Mouse (Mus musculus) cerebellum, adult 2 months (tissue): Measurements from ENCODE around the gene Rtraf. TPM values are rescaled to one million over a fixed set of nuclear protein-coding genes. Genes with fewer than 3 reads are reported as not detected.
"Not testable (repeated sequence)": the region's sequence is repeated elsewhere in the genome, so short reads cannot be mapped to it uniquely, and the experiment has no call there.

ENCODE experiments used
- DNase-seq, 2 experiments: peaks; one replicate each; pipeline ENCODE4 v3.0.0; 2021
- H3K27ac ChIP-seq: fragments of 200-500 bp; 2 replicates; pipeline ENCODE4 v1.5.1; 2012; ENCODE audit warnings: low read length, control low read depth, inconsistent platforms; ENCODE audit not compliant: insufficient read depth
- H3K27me3 ChIP-seq: fragments of 200-500 bp; 2 replicates; pipeline ENCODE4 v1.6.1; 2012; ENCODE audit warnings: inconsistent platforms, mild to moderate bottlenecking, low read length, moderate library complexity; ENCODE audit not compliant: control insufficient read depth, insufficient read depth
- H3K4me1 ChIP-seq: fragments of 200-500 bp; 2 replicates; pipeline ENCODE4 v1.6.1; 2011; ENCODE audit warnings: low read length; ENCODE audit not compliant: control insufficient read depth, insufficient read depth
- H3K4me3 ChIP-seq: fragments of 200-500 bp; replicated peaks from 2 replicates; pipeline ENCODE3; 2011; ENCODE audit warnings: mild to moderate bottlenecking, low read depth, low read length, control low read depth; ENCODE audit not compliant: insufficient read depth
- CTCF ChIP-seq: fragments of 200-500 bp; IDR thresholded peaks from 2 replicates; pipeline ENCODE4 v1.5.1; 2011; ENCODE audit warnings: low read depth, mild to moderate bottlenecking, control low read depth, low read length, moderate library complexity, borderline replicate concordance; ENCODE audit not compliant: insufficient read depth
- POLR2A ChIP-seq: fragments of 200-500 bp; IDR thresholded peaks from 2 replicates; pipeline ENCODE4 v1.6.1; 2011; ENCODE audit warnings: low read length, control low read depth, borderline replicate concordance; ENCODE audit not compliant: insufficient read depth
- WGBS: fragments of 180-500 bp; shearing (Covaris S2); methylation state at CpG from one replicate; pipeline ENCODE4 v1.1.7; 2018; 5-methylcytosine and 5-hydroxymethylcytosine counted together
- polyA plus RNA-seq: library from polyadenylated mRNA; depleted of rRNA; stranded (reverse); fragments of >200 nt; gene quantifications from 2 replicates; pipeline ENCODE4 v1.2.3, GENCODE M21; 2012; rRNA removed

Rtraf gene
- polyA plus RNA-seq: 78.5 and 80.7 TPM in 2 replicates

- WGBS: under 1% methylated on average over 80 of the region's 80 CpGs
- DNase-seq: peak; percentile 93
- no peak for TF ChIP-seq CTCF
- TF ChIP-seq POLR2A: peak; percentile 77
- Histone ChIP-seq H3K27ac (no peak within 1 kb of the TSS), H3K4me1 (no peaks in the 10 kb centered on the region), H3K4me3 (peak within 1 kb of the TSS; percentile 65), H3K27me3 (no peaks in the 10 kb centered on the region)
Measured at GRCm38 (mm10) chr14:19823321-19824142, at the start of gene Rtraf. TSS of gene Rtraf (minus strand) at chr14:19823824.

GRCm38 (mm10) chr14:19867286-19867935, 43.8 kb upstream of the Rtraf start:
- Histone ChIP-seq H3K27ac (no peak overlapping the region), H3K4me3 (no peak overlapping the region), H3K4me1 (peaks cover 2% of the 10 kb centered on the region; the same call in 1 of the 2 replicates), H3K27me3 (no peaks in the 10 kb centered on the region)
- WGBS: 88% methylated on average over 5 of the region's 5 CpGs
- no peak for DNase-seq
- TF ChIP-seq CTCF (no peak), POLR2A (no peak)

GRCm38 (mm10) chr14:19865121-19865520, 41.5 kb upstream of the Rtraf start:
- DNase-seq, H3K4me3 ChIP-seq, H3K27me3 ChIP-seq, H3K4me1 ChIP-seq, H3K27ac ChIP-seq: not testable (repeated sequence)
- WGBS: 88% methylated on average over 9 of the region's 9 CpGs

- 89% methylated on average over 8 of the region's 8 CpGs for WGBS
Measured at GRCm38 (mm10) chr14:19861311-19862080, 37.9 kb upstream of the Rtraf start.

GRCm38 (mm10) chr14:19860281-19860680, 36.7 kb upstream of the Rtraf start:
- H3K4me1 ChIP-seq: no peaks in the 10 kb centered on the region
- no peaks in the 10 kb centered on the region for H3K27me3 ChIP-seq
- DNase-seq: no peak
- no peak for TF ChIP-seq CTCF
- TF ChIP-seq POLR2A: no peak
- H3K27ac ChIP-seq: no peak overlapping the region
- 98% methylated on average over 4 of the region's 4 CpGs for WGBS
- no peak overlapping the region for H3K4me3 ChIP-seq

More at GRCm38 (mm10) chr14:19861311-19862080, 37.9 kb upstream of the Rtraf start:
- Histone ChIP-seq H3K27ac (no peak overlapping the region), H3K4me3 (no peak overlapping the region), H3K4me1 (no peaks in the 10 kb centered on the region), H3K27me3 (no peaks in the 10 kb centered on the region)
- no peak for DNase-seq
- TF ChIP-seq POLR2A (no peak), CTCF (no peak)

GRCm38 (mm10) chr14:19858808-19859776, 35.5 kb upstream of the Rtraf start:
- 0 out of 2 replicates have a peak overlapping the region, but pooled peaks have one; percentile 3 for H3K27ac ChIP-seq
- H3K27me3 ChIP-seq: no peaks in the 10 kb centered on the region
- peak overlapping the region; percentile 47 for H3K4me3 ChIP-seq
- H3K4me1 ChIP-seq: no peaks in the 10 kb centered on the region
- TF ChIP-seq CTCF (peak; percentile 30; the same call in 1 of the 2 replicates), POLR2A (no peak)
- 15% methylated on average over 7 of the region's 8 CpGs for WGBS
- peak; percentile 63 to 67 for DNase-seq

GRCm38 (mm10) chr14:19858279-19858678, 34.7 kb upstream of the Rtraf start:
- H3K27me3 ChIP-seq: no peaks in the 10 kb centered on the region
- no peak overlapping the region for H3K27ac ChIP-seq
- TF ChIP-seq CTCF (no peak), POLR2A (no peak)
- no peak for DNase-seq
- no peaks in the 10 kb centered on the region for H3K4me1 ChIP-seq
- H3K4me3 ChIP-seq: no peak overlapping the region
- 91% methylated on average over 2 of the region's 2 CpGs for WGBS
